Comparison of ENCODE assay signal across 24 mouse cellular contexts in the genomic region with DNA sequence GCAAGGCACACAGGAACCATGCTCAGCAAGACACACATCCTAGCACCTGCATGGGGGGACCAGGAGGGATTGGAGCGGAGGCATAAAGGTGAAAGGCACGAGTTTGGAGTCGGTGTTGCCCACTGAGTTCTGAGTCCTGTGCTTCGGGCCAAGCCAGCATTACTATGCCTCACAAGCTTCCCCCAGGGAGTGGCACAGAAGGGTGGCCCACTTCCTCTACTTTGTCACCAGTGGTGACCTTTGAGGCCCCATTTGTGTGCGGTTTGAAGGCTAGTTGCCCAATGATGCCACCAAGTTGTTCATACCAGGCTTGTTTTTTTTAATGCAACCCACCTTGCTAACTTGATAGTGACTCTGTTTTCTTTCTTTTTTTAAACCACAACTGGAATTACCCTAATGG. TPM values are rescaled to one million over a fixed set of nuclear protein-coding genes. Genes with fewer than 3 reads are reported as not detected.
DNase-seq lines count a peak whose midpoint lies in the region; ATAC-seq lines count a peak whose summit lies in the region.
"Had no signal": no experiment of that assay in that cellular context is flagged by ENCODE, and none has a peak within 500 bp of the region (broad histone marks: within the 10 kb centered on the region; RNA-seq: fewer than 3 reads in every experiment).

No protein-coding gene starts in this region.

- H3K4me3 ChIP-seq in neural tube, embryonic 15.5 days (replicated peaks): no peak overlapping the region
- H3K4me3 ChIP-seq: forebrain, embryonic 10.5 days; hindbrain, embryonic 15.5 days; intestine, embryonic 15.5 days had no signal

- H3K4me1 ChIP-seq in neural tube, embryonic 15.5 days: peaks cover 26% of the 10 kb centered on the region

- DNase-seq in lung, adult 18-20 months: peak; percentile 34 to 46
- DNase-seq in lung, postnatal 14 days: no peak
- peak; percentile 49 to 60 for DNase-seq in B cell, adult 2 months
- DNase-seq in induced T-regulatory cell, adult 2 months (ENCODE audit: low read depth): peak; percentile 46
- no peak for DNase-seq in cerebellum, adult 11-12 months
- DNase-seq in embryo, embryonic 10.5 days (ENCODE audit: low spot score): no peak
- DNase-seq: adrenal gland, adult 2 months; cerebellum, adult 8-10 months; forebrain, postnatal 0 days; gastrocnemius, postnatal 36 days; heart, postnatal 4 days; kidney, adult 8-10 months; kidney, postnatal 10 days; left cerebral cortex, postnatal 4 days; right cerebral cortex, postnatal 25 days had no signal

- ATAC-seq in megakaryocyte progenitor cell, adult 5-6 weeks (replicated peaks; ENCODE audit: poor library complexity): peak; percentile 73
- no peak for ATAC-seq in neural tube, embryonic 15.5 days (ENCODE audit: low FRiP score)
- ATAC-seq: intestine, embryonic 15.5 days had no signal

- no peak overlapping the region for H3K4me2 ChIP-seq in neural tube, embryonic 15.5 days
- H3K4me2 ChIP-seq: hindbrain, embryonic 15.5 days; intestine, embryonic 15.5 days; midbrain, embryonic 11.5 days had no signal

- no peaks in the 10 kb centered on the region for H3K27me3 ChIP-seq in neural tube, embryonic 15.5 days (replicated peaks)
- H3K27me3 ChIP-seq: CH12.LX; hindbrain, embryonic 15.5 days; intestine, embryonic 15.5 days had no signal

- no peak overlapping the region for H3K27ac ChIP-seq in neural tube, embryonic 15.5 days (replicated peaks)
- H3K27ac ChIP-seq: forebrain, embryonic 10.5 days; hindbrain, embryonic 15.5 days; intestine, embryonic 15.5 days; macrophage; stomach, postnatal 0 days had no signal

- H3K36me3 ChIP-seq in neural tube, embryonic 15.5 days: peaks cover 3% of the 10 kb centered on the region; the same call in 1 of the 2 replicates
- H3K36me3 ChIP-seq: intestine, embryonic 15.5 days had no signal

- WGBS in neural tube, embryonic 15.5 days: 97% methylated on average over 5 of the region's 5 CpGs

- no peak overlapping the region for H3K9ac ChIP-seq in neural tube, embryonic 15.5 days (replicated peaks)
- H3K9ac ChIP-seq: forebrain, postnatal 0 days; hindbrain, embryonic 15.5 days; intestine, embryonic 15.5 days had no signal

- H3K9me3 ChIP-seq in neural tube, embryonic 15.5 days (replicated peaks): no peaks in the 10 kb centered on the region; the same call in 1 of the 2 replicates
- H3K9me3 ChIP-seq: intestine, embryonic 15.5 days had no signal

RNA-seq across cellular contexts. Expression of a gene that starts 55.7 kb away (rescaled TPM):
- total RNA-seq in megakaryocyte progenitor cell, adult 5-6 weeks (2015): 0.81 and 1.7 TPM in 2 replicates
- 0.54 and 2.6 TPM in 2 replicates for total RNA-seq in megakaryocyte progenitor cell, adult 5-6 weeks (2017)
- 55.5 and 55.8 TPM in 2 replicates for polyA plus RNA-seq in neural tube, embryonic 15.5 days (2015; fragmentation: Nextera tagmentation; extraction: Ambion mirVana)

Comparison
In these comparisons a context has a peak if more than half of its experiments do, and no peak if none do; other contexts are left out.
1. DNase-seq: peak in lung, adult 18-20 months (2 of 2), B cell, adult 2 months (2 of 2) and induced T-regulatory cell, adult 2 months (single experiment); none in lung, postnatal 14 days (single experiment), cerebellum, adult 11-12 months (single experiment) and embryo, embryonic 10.5 days (single experiment).